Mouse (Mus musculus) B cell, adult (primary cell): ENCODE results near the gene Aqp8. TPM values are rescaled to one million over a fixed set of nuclear protein-coding genes. Genes with fewer than 3 reads are reported as not detected.

ENCODE experiments used
- total RNA-seq: library from RNA; stranded (reverse); gene quantifications from 4 replicates; pipeline ENCODE4 v1.2.4, GENCODE M21; 2023; ENCODE audit not compliant: inconsistent age

Gene Aqp8
- total RNA-seq = not detected in 4 replicates

DNA sequence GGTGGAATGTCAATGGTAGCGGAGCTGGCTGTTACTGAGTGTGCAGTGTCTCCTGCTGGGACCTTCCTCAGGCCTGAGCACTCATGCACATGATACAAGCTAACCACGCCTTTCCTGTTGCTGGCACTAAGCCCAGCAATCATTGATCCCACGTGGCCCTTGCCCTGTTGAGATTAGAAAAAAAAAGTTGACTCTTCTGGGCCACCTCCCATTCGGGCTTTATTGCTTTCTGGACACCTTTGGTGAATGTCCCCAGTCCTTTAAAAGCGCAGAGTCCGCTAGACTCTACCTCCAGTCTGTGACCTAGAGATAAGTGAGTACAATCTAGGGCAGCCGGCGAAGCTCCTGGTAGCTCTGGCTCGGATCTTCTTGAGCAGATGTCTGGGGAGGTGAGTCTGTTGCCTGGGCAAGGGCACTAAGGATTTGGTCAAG is at the start of gene Aqp8:
TSS of gene Aqp8 (plus strand) at position 222 of the 432 bp plus-strand sequence.

DNA sequence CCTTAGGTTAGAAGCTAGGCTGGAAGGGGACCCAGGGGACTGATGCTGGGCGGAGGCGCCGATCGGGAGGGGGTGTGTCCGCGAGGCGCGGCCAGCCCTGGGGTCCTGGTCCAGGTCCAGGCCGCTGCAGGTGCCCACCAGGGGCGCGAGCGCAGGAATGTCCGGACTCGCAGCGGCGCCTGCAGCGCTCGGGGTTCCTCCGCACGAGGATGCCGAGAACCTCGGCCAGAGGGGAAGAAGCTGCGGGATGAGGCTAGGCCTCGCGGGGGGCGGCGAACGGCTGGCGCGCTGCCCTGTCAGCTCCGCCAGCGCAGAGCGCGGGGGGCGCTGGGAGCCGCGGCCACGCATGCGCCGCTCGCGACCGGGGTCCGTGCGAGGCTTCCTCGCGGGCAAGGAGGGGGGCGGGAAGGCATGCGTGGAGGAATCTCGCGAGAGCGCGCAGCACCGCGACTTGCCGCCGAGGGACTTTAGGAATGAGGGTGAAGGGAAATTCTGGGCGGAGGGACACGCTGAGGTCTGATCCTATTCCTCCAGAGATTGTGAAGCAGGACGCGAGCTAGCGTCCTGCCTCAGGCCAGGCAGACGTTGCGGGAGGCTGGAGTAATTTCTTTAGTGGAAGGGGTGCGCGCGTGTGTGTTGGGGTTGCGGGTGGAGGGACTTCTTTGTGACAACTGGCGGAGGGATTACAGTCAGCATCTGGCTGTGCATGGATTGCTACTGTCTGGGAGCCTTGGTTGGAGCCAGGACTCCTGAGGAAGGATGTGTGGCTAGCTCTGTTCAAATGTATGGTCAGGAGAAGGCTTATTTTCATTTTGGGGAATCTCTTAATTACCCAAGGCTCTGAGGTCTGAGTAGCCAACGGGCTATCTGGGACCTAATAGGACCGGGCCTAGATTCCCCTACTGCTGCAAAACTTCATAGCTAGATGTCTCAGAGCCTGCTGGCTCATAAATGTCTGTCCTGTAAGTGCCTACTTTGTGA is 38.4 kb downstream of the Aqp8 start, which contains the start of gene Zkscan2:
TSS of gene Zkscan2 (minus strand) at position 211 of the 981 bp plus-strand sequence.

Other genes with a start within 250 kb of the Aqp8 start
- gene Slc5a11, start 247.5 kb upstream of the Aqp8 start, total RNA-seq = not detected in 4 replicates
- gene Lcmt1, start 92.5 kb upstream of the Aqp8 start, total RNA-seq = 8.8 to 16.5 TPM (median 10.6 TPM) in 4 replicates
- gene Arhgap17, start 92.4 kb upstream of the Aqp8 start, total RNA-seq = 257 to 290 TPM (median 276 TPM) in 4 replicates
- 0.09 to 0.54 TPM (median 0.37 TPM) in 4 replicates for gene Zkscan2, start 38.2 kb downstream of the Aqp8 start, total RNA-seq